Mouse (Mus musculus) lung, postnatal 0 days (tissue): ENCODE measurements around the gene Dcakd. TPM values are rescaled to one million over a fixed set of nuclear protein-coding genes. Genes with fewer than 3 reads are reported as not detected.

Source experiments
- ATAC-seq: fragments of 200-750 bp; cut with Nextera tagmentation; 2 replicates; pipeline ENCODE4 v1.8.0; 2017; ENCODE audit warnings: moderate library complexity
- DNase-seq: peaks from one replicate; pipeline ENCODE4 v3.0.0-alpha.2; 2016; ENCODE audit warnings: low spot score
- H3K27ac ChIP-seq: fragments of 300-500 bp; sonication (generic); 2 replicates; pipeline ENCODE4 v1.5.1; 2014; ENCODE audit warnings: antibody characterized with exemption, mild to moderate bottlenecking, low read length, mixed read lengths
- H3K27me3 ChIP-seq: fragments of 300-500 bp; sonication (generic); replicated peaks from 2 replicates; pipeline ENCODE4 v1.6.1; 2014; ENCODE audit warnings: low read length, mixed read lengths; ENCODE audit not compliant: insufficient read depth
- H3K36me3 ChIP-seq: fragments of 300-500 bp; sonication (generic); 2 replicates; pipeline ENCODE4 v1.6.1; 2014; ENCODE audit warnings: low read length, mixed read lengths; ENCODE audit not compliant: insufficient read depth
- H3K4me1 ChIP-seq: fragments of 300-500 bp; sonication (generic); 2 replicates; pipeline ENCODE4 v1.6.1; 2014; ENCODE audit warnings: antibody characterized with exemption, low read depth, low read length, mixed read lengths; ENCODE audit not compliant: insufficient read depth
- H3K4me2 ChIP-seq: fragments of 300-500 bp; sonication (generic); replicated peaks from 2 replicates; pipeline ENCODE4 v1.6.1; 2014; ENCODE audit warnings: low read depth, mild to moderate bottlenecking, low read length, moderate library complexity, mixed read lengths
- H3K4me3 ChIP-seq: fragments of 300-500 bp; sonication (generic); 2 replicates; pipeline ENCODE4 v1.5.1; 2014; ENCODE audit warnings: low read depth, low read length
- H3K9ac ChIP-seq: fragments of 300-500 bp; sonication (generic); replicated peaks from 2 replicates; pipeline ENCODE4 v1.6.1; 2014; ENCODE audit warnings: low read depth, mild to moderate bottlenecking
- H3K9me3 ChIP-seq: fragments of 300-500 bp; sonication (generic); 2 replicates; pipeline ENCODE4 v1.6.1; 2016; ENCODE audit warnings: low read length, mixed read lengths
- CTCF ChIP-seq: IDR thresholded peaks from 2 replicates; pipeline ENCODE4 v1.5.1; 2016; ENCODE audit warnings: antibody characterized with exemption, mild to moderate bottlenecking
- EP300 ChIP-seq: IDR thresholded peaks from 2 replicates; pipeline ENCODE4 v1.6.1; 2016; ENCODE audit warnings: antibody characterized with exemption, mild to moderate bottlenecking, control low read depth
- WGBS: fragments of 180-500 bp; shearing (Covaris S2); extraction: QIAGEN DNeasy Blood & Tissue Kit; methylation state at CpG from one replicate; pipeline ENCODE4 v1.1.7; 2014; 5-methylcytosine and 5-hydroxymethylcytosine counted together
- polyA plus RNA-seq: library from polyadenylated mRNA; unstranded; fragments of >200 nt; fragmentation: Nextera tagmentation; extraction: Ambion mirVana; gene quantifications from 2 replicates; pipeline ENCODE4 v1.2.1, GENCODE M21; 2015

The Dcakd gene
- polyA plus RNA-seq, 1 experiment from 2014 or later = 51.1 TPM

- WGBS = 72% methylated on average over 3 of the region's 3 CpGs
- H3K9me3 ChIP-seq = no peaks in the 10 kb centered on the region
- H3K27me3 ChIP-seq = no peaks in the 10 kb centered on the region
- H3K9ac ChIP-seq = no peak overlapping the region
- ATAC-seq = no peak
- H3K4me2 ChIP-seq = no peak overlapping the region
- H3K27ac ChIP-seq = no peak overlapping the region
- H3K4me1 ChIP-seq = peaks cover 5% of the 10 kb centered on the region; the same call in 1 of the 2 replicates
- H3K4me3 ChIP-seq = no peak overlapping the region
- H3K36me3 ChIP-seq = peaks cover 4% of the 10 kb centered on the region; the same call in 1 of the 2 replicates
- TF ChIP-seq EP300 = no peak
- peak; percentile 45 for TF ChIP-seq CTCF
- DNase-seq = no peak
Measured at GRCm38 (mm10) chr11:103020713-103021335, 7.3 kb downstream of the Dcakd start.

- Histone ChIP-seq H3K27ac (no peak overlapping the region), H3K9me3 (no peaks in the 10 kb centered on the region), H3K4me3 (no peak overlapping the region), H3K36me3 (no peaks in the 10 kb centered on the region), H3K9ac (no peak overlapping the region), H3K4me1 (peaks cover 7% of the 10 kb centered on the region; the same call in 1 of the 2 replicates), H3K27me3 (no peaks in the 10 kb centered on the region), H3K4me2 (no peak overlapping the region)
- DNase-seq (no peak), ATAC-seq (no peak)
- 77% methylated on average over 7 of the region's 7 CpGs for WGBS
- no peak for TF ChIP-seq CTCF
- no peak for TF ChIP-seq EP300
Measured at GRCm38 (mm10) chr11:103019325-103019724, 8.8 kb downstream of the Dcakd start.

GRCm38 (mm10) chr11:103018860-103019259 lies 9.3 kb downstream of the Dcakd start:
- peaks cover 7% of the 10 kb centered on the region; the same call in 1 of the 2 replicates for H3K4me1 ChIP-seq
- 63% methylated on average over 6 of the region's 6 CpGs for WGBS
- TF ChIP-seq CTCF (no peak), EP300 (no peak)
- H3K27me3 ChIP-seq = no peaks in the 10 kb centered on the region
- no peak overlapping the region for H3K4me2 ChIP-seq
- no peak overlapping the region for H3K4me3 ChIP-seq
- no peaks in the 10 kb centered on the region for H3K36me3 ChIP-seq
- no peak overlapping the region for H3K27ac ChIP-seq
- H3K9ac ChIP-seq = no peak overlapping the region
- H3K9me3 ChIP-seq = no peaks in the 10 kb centered on the region
- ATAC-seq = no peak
- DNase-seq = no peak

GRCm38 (mm10) chr11:103017661-103018060 lies 10.5 kb downstream of the Dcakd start:
- no peaks in the 10 kb centered on the region for H3K27me3 ChIP-seq
- WGBS = 41% methylated on average over 9 of the region's 9 CpGs
- peaks cover 7% of the 10 kb centered on the region; the same call in 1 of the 2 replicates for H3K4me1 ChIP-seq
- TF ChIP-seq EP300 (no peak), CTCF (no peak)
- ATAC-seq (no peak), DNase-seq (no peak)
- H3K4me3 ChIP-seq = no peak overlapping the region
- no peak overlapping the region for H3K27ac ChIP-seq
- no peaks in the 10 kb centered on the region for H3K36me3 ChIP-seq
- no peak overlapping the region for H3K9ac ChIP-seq
- no peaks in the 10 kb centered on the region for H3K9me3 ChIP-seq
- H3K4me2 ChIP-seq = no peak overlapping the region

GRCm38 (mm10) chr11:103016930-103017329 lies 11.2 kb downstream of the Dcakd start:
- H3K36me3 ChIP-seq = no peaks in the 10 kb centered on the region
- H3K4me3 ChIP-seq = peak overlapping the region; percentile 82
- 4% methylated on average over 28 of the region's 41 CpGs for WGBS
- no peaks in the 10 kb centered on the region for H3K9me3 ChIP-seq
- peaks cover 7% of the 10 kb centered on the region; the same call in 1 of the 2 replicates for H3K4me1 ChIP-seq
- DNase-seq (peak; percentile 97), ATAC-seq (peak; percentile 99)
- TF ChIP-seq EP300 = no peak
- no peak for TF ChIP-seq CTCF
- H3K27me3 ChIP-seq = no peaks in the 10 kb centered on the region
- H3K27ac ChIP-seq = peak overlapping the region; percentile 86
- H3K4me2 ChIP-seq = peak overlapping the region; percentile 56
- H3K9ac ChIP-seq = peak overlapping the region; percentile 77

- Histone ChIP-seq H3K9ac (peak overlapping the region; percentile 77), H3K27ac (peak overlapping the region; percentile 86), H3K36me3 (no peaks in the 10 kb centered on the region), H3K4me3 (peak overlapping the region; percentile 82), H3K4me1 (peaks cover 7% of the 10 kb centered on the region; the same call in 1 of the 2 replicates), H3K4me2 (peak overlapping the region; percentile 56), H3K27me3 (no peaks in the 10 kb centered on the region), H3K9me3 (no peaks in the 10 kb centered on the region)
- DNase-seq (peak; percentile 39), ATAC-seq (no peak)
- WGBS = 27% methylated on average over 27 of the region's 27 CpGs
- TF ChIP-seq CTCF (no peak), EP300 (no peak)
Measured at GRCm38 (mm10) chr11:103015881-103016825, 12.0 kb downstream of the Dcakd start.
